Mouse (Mus musculus) embryonic facial prominence, embryonic 14.5 days (tissue): ENCODE data around the gene Zfand3. TPM values are rescaled to one million over a fixed set of nuclear protein-coding genes. Genes with fewer than 3 reads are reported as not detected.
A peak's percentile ranks its signal among the peaks of the same experiment; 100 is the strongest.

Experiments used
- ATAC-seq: fragments of 200-750 bp; cut with Nextera tagmentation; 2 replicates; pipeline ENCODE4 v1.8.0; 2017; ENCODE audit warnings: low read depth, moderate number of reproducible peaks, moderate TSS enrichment
- DNase-seq: peaks from one replicate; pipeline ENCODE4 v3.0.0-alpha.2; 2015; ENCODE audit warnings: low spot score
- H3K27ac ChIP-seq: fragments of 300-500 bp; sonication (generic); replicated peaks from 2 replicates; pipeline ENCODE4 v1.5.1; 2014; ENCODE audit warnings: low read depth, mild to moderate bottlenecking, low read length, moderate library complexity
- H3K27me3 ChIP-seq: fragments of 300-500 bp; sonication (generic); replicated peaks from 2 replicates; pipeline ENCODE4 v1.6.1; 2014; ENCODE audit warnings: low read length; ENCODE audit not compliant: control insufficient read depth, insufficient read depth
- H3K36me3 ChIP-seq: fragments of 300-500 bp; sonication (generic); 2 replicates; pipeline ENCODE4 v1.6.1; 2014; ENCODE audit warnings: low read length, mixed read lengths; ENCODE audit not compliant: control insufficient read depth, insufficient read depth
- H3K4me1 ChIP-seq: fragments of 300-500 bp; sonication (generic); 2 replicates; pipeline ENCODE4 v1.6.1; 2014; ENCODE audit warnings: antibody characterized with exemption, low read length; ENCODE audit not compliant: control insufficient read depth, insufficient read depth
- H3K4me2 ChIP-seq: fragments of 300-500 bp; sonication (generic); 2 replicates; pipeline ENCODE4 v1.6.1; 2014; ENCODE audit warnings: low read depth, mild to moderate bottlenecking, low read length, moderate library complexity, mixed read lengths
- H3K4me3 ChIP-seq: fragments of 300-500 bp; sonication (generic); 2 replicates; pipeline ENCODE4 v1.5.1; 2014; ENCODE audit warnings: low read depth, mild to moderate bottlenecking, low read length
- H3K9ac ChIP-seq: fragments of 300-500 bp; sonication (generic); 2 replicates; pipeline ENCODE4 v1.6.1; 2014; ENCODE audit warnings: low read depth, mild to moderate bottlenecking, low read length, moderate library complexity, mixed read lengths
- H3K9me3 ChIP-seq: fragments of 300-500 bp; sonication (generic); 2 replicates; pipeline ENCODE4 v1.6.1; 2016; ENCODE audit warnings: low read length; ENCODE audit not compliant: control insufficient read depth
- WGBS: fragments of 180-500 bp; shearing (Covaris S2); extraction: QIAGEN DNeasy Blood & Tissue Kit; methylation state at CpG from one replicate; pipeline ENCODE4 v1.1.7; 2014; 5-methylcytosine and 5-hydroxymethylcytosine counted together
- polyA plus RNA-seq: library from polyadenylated mRNA; unstranded; fragments of >200 nt; fragmentation: Nextera tagmentation; extraction: Ambion mirVana; gene quantifications from 2 replicates; pipeline ENCODE4 v1.2.1, GENCODE M21; 2014

Gene Zfand3
- polyA plus RNA-seq, 1 experiment from 2014 or later, result 41.0 TPM

DNA sequence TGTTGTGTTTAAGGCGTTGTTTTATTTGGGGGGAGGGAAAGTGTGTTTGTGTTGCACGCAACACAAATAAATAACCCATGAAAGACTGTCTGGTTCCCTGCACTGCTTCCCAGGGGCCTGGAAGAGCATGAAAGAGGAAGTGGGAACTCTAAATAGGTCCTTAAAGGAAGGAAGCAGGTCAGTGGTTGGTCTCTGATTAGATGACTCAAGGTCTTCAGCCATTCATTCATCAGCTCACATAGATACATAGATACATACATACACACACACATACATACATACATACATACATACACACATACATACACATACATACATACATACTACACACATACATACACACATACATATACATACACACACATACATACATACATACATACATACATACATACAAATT is 13.7 kb upstream of the Zfand3 start:
- H3K9ac ChIP-seq, result no peak overlapping the region
- no peak overlapping the region for H3K4me2 ChIP-seq
- no peaks in the 10 kb centered on the region for H3K4me1 ChIP-seq
- no peaks in the 10 kb centered on the region for H3K27me3 ChIP-seq
- WGBS, result 88% methylated on average over 2 of the region's 2 CpGs
- no peaks in the 10 kb centered on the region for H3K9me3 ChIP-seq
- H3K4me3 ChIP-seq, result no peak overlapping the region
- no peak for DNase-seq
- ATAC-seq, result no peak
- no peak overlapping the region for H3K27ac ChIP-seq
- H3K36me3 ChIP-seq, result no peaks in the 10 kb centered on the region

- DNase-seq (no peak), ATAC-seq (no peak)
- H3K4me2 ChIP-seq, result no peak overlapping the region
- no peaks in the 10 kb centered on the region for H3K9me3 ChIP-seq
- H3K4me3 ChIP-seq, result no peak overlapping the region
- H3K27ac ChIP-seq, result no peak overlapping the region
- WGBS, result 68% methylated on average over 7 of the region's 8 CpGs
- H3K27me3 ChIP-seq, result no peaks in the 10 kb centered on the region
- H3K4me1 ChIP-seq, result no peaks in the 10 kb centered on the region
- no peaks in the 10 kb centered on the region for H3K36me3 ChIP-seq
- H3K9ac ChIP-seq, result no peak overlapping the region
Observed at GRCm38 (mm10) chr17:29993488-29993887, 11.0 kb upstream of the Zfand3 start.

- ATAC-seq (no peak), DNase-seq (no peak)
- H3K4me2 ChIP-seq, result no peak overlapping the region
- H3K9ac ChIP-seq, result no peak overlapping the region
- H3K36me3 ChIP-seq, result no peaks in the 10 kb centered on the region
- H3K4me1 ChIP-seq, result no peaks in the 10 kb centered on the region
- no peak overlapping the region for H3K4me3 ChIP-seq
- no peaks in the 10 kb centered on the region for H3K9me3 ChIP-seq
- 64% methylated on average over 3 of the region's 3 CpGs for WGBS
- no peak overlapping the region for H3K27ac ChIP-seq
- H3K27me3 ChIP-seq, result no peaks in the 10 kb centered on the region
Observed at GRCm38 (mm10) chr17:29994011-29994410, 10.5 kb upstream of the Zfand3 start.

DNA sequence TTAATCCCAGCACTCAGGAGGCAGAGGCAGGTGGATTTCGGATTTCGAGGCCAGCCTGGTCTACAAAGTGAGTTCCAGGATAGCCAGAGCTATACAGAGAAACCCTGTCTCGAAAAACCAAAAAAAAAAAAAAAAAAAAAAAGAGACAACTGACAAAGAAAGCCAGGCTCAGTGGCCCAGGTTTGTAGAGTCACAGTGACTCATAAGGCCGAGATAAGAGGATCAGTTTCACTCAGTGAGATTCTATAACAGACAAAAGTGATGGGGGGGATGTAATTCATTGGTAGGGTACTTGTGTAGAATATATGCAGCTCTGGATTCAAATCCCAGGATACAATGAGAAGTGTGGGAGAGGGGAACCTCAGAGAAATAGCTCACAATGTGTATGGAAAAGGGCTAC is 10.1 kb upstream of the Zfand3 start:
- Histone ChIP-seq H3K27me3 (no peaks in the 10 kb centered on the region), H3K4me2 (no peak overlapping the region), H3K36me3 (no peaks in the 10 kb centered on the region), H3K9ac (no peak overlapping the region), H3K4me3 (no peak overlapping the region), H3K27ac (no peak overlapping the region), H3K9me3 (no peaks in the 10 kb centered on the region), H3K4me1 (no peaks in the 10 kb centered on the region)
- WGBS, result 77% methylated on average over 4 of the region's 4 CpGs
- ATAC-seq, result no peak
- DNase-seq, result no peak

GRCm38 (mm10) chr17:29995986-29996385 is 8.5 kb upstream of the Zfand3 start:
- H3K9ac ChIP-seq, result no peak overlapping the region
- 87% methylated on average over 5 of the region's 5 CpGs for WGBS
- H3K36me3 ChIP-seq, result no peaks in the 10 kb centered on the region
- no peaks in the 10 kb centered on the region for H3K4me1 ChIP-seq
- no peaks in the 10 kb centered on the region for H3K27me3 ChIP-seq
- ATAC-seq (no peak), DNase-seq (no peak)
- no peak overlapping the region for H3K4me3 ChIP-seq
- H3K27ac ChIP-seq, result no peak overlapping the region
- H3K4me2 ChIP-seq, result no peak overlapping the region
- no peaks in the 10 kb centered on the region for H3K9me3 ChIP-seq

DNA sequence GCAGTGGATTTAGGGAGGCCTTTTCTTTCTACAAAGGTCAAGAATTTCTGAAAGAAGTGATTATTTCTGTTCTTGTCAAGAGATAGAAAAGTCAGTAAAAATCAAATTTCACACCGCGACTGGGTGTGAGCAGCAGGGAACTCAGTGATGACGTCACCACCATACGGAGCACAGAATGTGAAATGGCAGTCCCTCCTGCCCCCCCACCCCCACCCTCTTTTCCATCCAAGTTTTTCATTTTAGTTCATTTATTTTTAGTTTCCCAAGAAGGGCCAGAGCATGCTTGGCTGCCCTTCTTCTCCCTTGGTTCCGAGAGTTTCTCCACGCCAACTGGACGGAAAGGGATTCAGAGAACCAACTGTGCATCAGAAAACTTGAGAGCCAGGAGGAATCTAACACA is 6.8 kb upstream of the Zfand3 start:
- DNase-seq (no peak), ATAC-seq (no peak)
- Histone ChIP-seq H3K4me1 (no peaks in the 10 kb centered on the region), H3K9ac (no peak overlapping the region), H3K27ac (no peak overlapping the region), H3K4me2 (no peak overlapping the region), H3K9me3 (no peaks in the 10 kb centered on the region), H3K36me3 (no peaks in the 10 kb centered on the region), H3K27me3 (no peaks in the 10 kb centered on the region), H3K4me3 (no peak overlapping the region)
- 75% methylated on average over 7 of the region's 7 CpGs for WGBS

DNA sequence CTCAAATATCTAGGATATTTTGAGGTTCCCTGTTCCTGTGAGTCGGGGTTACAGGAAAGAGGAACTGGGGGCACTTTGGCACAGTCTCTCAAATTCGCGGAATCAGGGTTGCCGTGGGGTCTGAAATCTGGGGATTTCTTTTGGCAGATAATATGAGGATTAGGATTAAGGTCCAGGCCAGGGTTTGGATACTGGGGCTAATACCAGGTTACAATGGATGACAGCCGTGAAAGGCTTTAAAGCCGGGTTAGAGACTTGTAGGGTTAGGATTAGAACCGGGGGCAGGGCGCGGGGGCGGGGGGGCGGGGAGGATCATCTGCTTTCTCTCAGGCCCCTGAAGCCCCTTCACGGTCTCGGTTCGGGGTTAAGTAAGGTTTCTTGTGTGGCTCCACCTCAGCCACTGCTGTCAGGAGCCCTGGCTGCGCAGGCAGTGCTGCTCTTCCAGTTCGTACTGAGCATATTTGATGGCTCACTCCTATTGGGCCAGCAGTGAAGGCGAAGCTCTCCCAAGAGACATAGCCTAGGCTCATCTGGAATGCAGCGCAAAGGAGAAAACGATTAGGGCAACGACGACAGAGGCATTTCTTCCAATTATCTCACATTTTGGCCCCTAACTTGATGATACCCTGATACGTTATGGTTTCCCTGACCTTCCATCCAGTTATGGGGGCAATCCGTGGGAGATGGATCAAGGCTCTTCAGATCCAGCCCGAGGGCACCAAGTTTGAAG is 5.8 kb upstream of the Zfand3 start:
- no peak for ATAC-seq
- Histone ChIP-seq H3K4me3 (no peak overlapping the region), H3K27me3 (no peaks in the 10 kb centered on the region), H3K27ac (no peak overlapping the region), H3K4me2 (no peak overlapping the region), H3K9ac (no peak overlapping the region), H3K9me3 (no peaks in the 10 kb centered on the region), H3K36me3 (no peaks in the 10 kb centered on the region), H3K4me1 (0 out of 2 replicates have a peak, but pooled peaks cover 4% of the 10 kb centered on the region)
- WGBS, result 71% methylated on average over 20 of the region's 24 CpGs
- DNase-seq, result no peak

- Histone ChIP-seq H3K4me1 (peaks cover 26% of the 10 kb centered on the region), H3K9ac (peak overlapping the region; percentile 97), H3K36me3 (no peaks in the 10 kb centered on the region), H3K27ac (peak overlapping the region; percentile 97), H3K27me3 (no peaks in the 10 kb centered on the region), H3K4me2 (peak overlapping the region; percentile 74), H3K4me3 (peak overlapping the region; percentile 95), H3K9me3 (no peaks in the 10 kb centered on the region)
- no peak for DNase-seq
- WGBS, result 2% methylated on average over 19 of the region's 47 CpGs
- ATAC-seq, result peak; percentile 10
Observed at GRCm38 (mm10) chr17:30005103-30005443, 540 bp downstream of the Zfand3 start.

DNA sequence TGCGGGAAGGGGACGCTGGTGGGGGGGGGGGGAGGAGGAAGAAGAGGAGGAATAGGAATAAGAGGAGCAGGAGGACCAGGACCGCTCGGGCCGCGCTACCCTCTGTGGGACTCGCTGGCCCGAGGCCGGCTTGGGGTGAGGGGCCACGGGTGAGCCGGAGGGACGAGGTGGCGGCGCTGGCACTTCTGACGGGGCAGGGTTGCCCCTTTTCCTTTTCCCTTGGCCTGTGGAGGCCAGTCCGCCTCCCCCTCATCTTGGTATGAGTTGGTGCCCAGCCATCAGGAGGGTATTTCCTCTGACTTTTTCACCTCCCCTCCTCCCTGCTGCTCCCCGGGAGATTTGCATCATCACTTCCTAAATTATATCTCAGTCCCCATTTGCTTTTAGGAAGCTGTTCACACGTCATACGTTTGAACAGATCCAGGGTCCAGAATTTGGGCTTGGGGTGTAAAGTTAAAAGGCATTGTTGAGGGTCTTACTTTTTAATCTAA is 963 bp downstream of the Zfand3 start:
- H3K27ac ChIP-seq, result peak overlapping the region; percentile 97
- H3K4me2 ChIP-seq, result peak overlapping the region; percentile 74
- H3K4me3 ChIP-seq, result peak overlapping the region; percentile 95
- peak overlapping the region; percentile 97 for H3K9ac ChIP-seq
- WGBS, result 0% methylated on average over 6 of the region's 19 CpGs
- H3K4me1 ChIP-seq, result peaks cover 29% of the 10 kb centered on the region
- H3K27me3 ChIP-seq, result no peaks in the 10 kb centered on the region
- no peaks in the 10 kb centered on the region for H3K9me3 ChIP-seq
- DNase-seq (no peak), ATAC-seq (0 out of 2 replicates have a peak, but pooled peaks have one; percentile 3)
- H3K36me3 ChIP-seq, result no peaks in the 10 kb centered on the region
